Mouse (Mus musculus) bone marrow, adult 2 months (tissue): ENCODE data around the gene Arhgef17.

Experiments used
- CTCF ChIP-seq: fragments of 200-500 bp; IDR thresholded peaks from 2 replicates; pipeline ENCODE4 v1.5.1; 2011; ENCODE audit warnings: low read length, control low read depth; ENCODE audit not compliant: control insufficient read depth, insufficient read depth
- POLR2A ChIP-seq: fragments of 200-500 bp; IDR thresholded peaks from 2 replicates; pipeline ENCODE4 v1.6.1; 2011; ENCODE audit warnings: low read depth, mild to moderate bottlenecking, control low read depth, low read length, borderline replicate concordance; ENCODE audit not compliant: control insufficient read depth

DNA sequence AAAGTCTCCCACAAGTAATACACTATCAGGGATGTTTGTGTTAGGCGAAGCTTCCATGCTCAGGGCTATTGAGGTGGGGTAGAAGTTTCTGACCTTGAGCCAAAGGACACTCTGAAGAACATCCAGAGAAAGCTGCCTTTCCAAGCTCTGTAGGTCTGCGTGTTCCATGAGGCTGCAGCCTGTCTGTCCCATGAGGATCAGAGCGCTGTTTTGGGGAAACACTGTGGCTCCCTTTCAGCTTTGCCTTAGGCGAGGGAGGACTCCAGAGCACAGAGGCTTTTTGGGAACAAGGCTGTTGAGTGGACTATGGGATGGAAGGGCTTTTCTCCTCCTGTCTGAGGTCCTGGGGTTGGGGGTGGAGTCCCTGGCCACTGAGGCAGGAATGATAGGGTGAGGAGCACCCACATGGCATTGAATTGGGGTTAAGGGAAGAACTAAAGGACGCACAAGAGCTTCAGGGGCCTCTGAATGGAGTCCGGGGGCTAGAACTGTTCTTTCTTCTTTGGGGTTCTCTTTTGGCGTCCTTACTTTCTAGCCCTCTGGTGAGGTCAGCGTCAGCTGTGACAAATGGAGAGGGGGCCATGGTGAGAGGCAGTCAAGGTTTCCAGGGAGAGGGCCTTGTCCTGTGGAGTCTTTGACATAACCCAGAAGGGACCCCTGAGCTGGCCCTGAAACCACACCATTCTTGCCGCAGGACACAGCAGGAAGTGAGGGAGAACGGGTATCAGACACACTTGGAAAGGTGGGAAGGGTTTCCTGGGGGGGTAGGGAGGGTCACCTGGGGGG lies 37.2 kb upstream of the Arhgef17 start:
- TF ChIP-seq CTCF (no peak), POLR2A (no peak)
